Mouse (Mus musculus) embryonic stem cell, embryonic (primary cell): ENCODE results near the gene Rgs5.

Experiments
- CTCF ChIA-PET, 4 experiments: fragments of 300-600 bp in 2 of 4; fragments of 350-600 bp in 2 of 4; sonication (Branson Sonifier 250); formaldehyde crosslinking; loops; one replicate each; lab custom pipeline; 2022; ENCODE audit warnings: inconsistent platforms in 2 of 4; lab: Charles Lee
- POLR2A ChIA-PET, 4 experiments: fragments of 300-600 bp in 2 of 4; fragments of 350-600 bp in 2 of 4; sonication (Branson Sonifier 250); formaldehyde crosslinking; loops; one replicate each; lab custom pipeline; 2022; ENCODE audit warnings: antibody characterized with exemption in 4 of 4, inconsistent platforms in 1 of 4; lab: Charles Lee

Gene Rgs5

DNA sequence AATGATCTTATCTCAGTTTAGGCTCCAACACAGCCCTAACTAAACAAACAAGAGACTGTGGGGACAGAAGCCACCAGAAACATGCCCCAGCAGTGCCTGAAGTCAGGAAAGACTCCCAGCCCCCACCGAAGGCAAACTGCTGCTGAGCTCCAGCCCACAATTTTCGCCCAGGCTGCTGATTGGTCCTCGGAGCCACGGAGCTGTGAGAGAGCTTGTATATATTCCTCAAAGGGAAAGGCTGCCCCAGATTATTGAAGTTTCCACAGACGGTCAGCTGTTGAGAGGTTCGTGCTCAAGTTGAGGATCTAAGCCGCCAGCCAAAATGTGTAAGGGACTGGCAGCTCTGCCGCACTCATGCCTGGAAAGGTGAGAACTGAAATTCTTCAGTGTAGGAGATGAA lies at the start of gene Rgs5:
TSS of gene Rgs5 (plus strand) at position 246 of the 400 bp plus-strand sequence.
- ChIA-PET POLR2A (interaction anchor here in 1 of 4 experiments (1.1 kb wide), 1 partner anchor 56 kb away, joined by 3 read pairs; no protein-coding TSS in a partner anchor), CTCF (interaction anchor here in 3 of 4 experiments (1.1 to 1.3 kb wide), 3 partner anchors 15 to 263 kb away, joined by 3 to 6 read pairs (median 4); no protein-coding TSS in a partner anchor)

DNA sequence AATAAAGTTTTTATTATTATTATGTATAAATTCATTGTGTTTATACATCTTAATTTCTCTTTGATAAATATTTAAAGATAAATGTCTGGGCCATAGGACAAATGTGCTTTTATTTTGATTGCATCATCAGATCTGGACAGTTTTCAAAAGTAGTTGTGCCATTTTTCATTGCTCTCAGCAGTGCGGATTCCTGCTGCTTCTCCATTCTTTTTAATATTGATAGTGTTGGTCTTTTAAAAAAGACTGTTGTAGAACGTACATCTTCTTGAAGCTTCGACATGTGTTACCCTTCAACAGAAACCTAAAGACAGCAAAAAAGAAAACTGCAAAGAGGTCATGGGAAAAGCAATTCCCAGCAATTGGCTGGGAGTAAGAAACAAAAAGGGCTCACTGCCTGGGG lies 49.1 kb upstream of the Rgs5 start:
- ChIA-PET CTCF (no interaction called here), POLR2A (no interaction called here)

DNA sequence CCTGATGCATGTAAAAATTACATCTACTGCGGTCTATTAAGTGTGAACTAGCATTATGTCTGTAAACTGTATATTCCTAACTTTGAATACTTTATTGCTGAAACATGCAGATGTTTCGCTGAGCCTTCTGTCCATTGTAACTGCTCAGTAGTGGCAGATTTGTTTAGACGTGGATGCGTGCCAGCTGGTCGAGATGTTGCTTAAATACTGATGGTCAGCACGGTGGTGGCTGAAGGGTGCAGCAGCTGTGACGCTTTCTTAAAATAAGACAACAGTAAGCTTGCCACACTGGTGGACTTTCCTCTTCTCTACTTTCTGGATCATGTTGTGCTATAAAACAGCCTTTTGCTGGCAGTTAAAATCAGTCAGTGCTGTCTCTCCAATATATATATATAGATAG lies 25.6 kb upstream of the Rgs5 start:
- CTCF ChIA-PET = no interaction called here
- POLR2A ChIA-PET = no interaction called here

DNA sequence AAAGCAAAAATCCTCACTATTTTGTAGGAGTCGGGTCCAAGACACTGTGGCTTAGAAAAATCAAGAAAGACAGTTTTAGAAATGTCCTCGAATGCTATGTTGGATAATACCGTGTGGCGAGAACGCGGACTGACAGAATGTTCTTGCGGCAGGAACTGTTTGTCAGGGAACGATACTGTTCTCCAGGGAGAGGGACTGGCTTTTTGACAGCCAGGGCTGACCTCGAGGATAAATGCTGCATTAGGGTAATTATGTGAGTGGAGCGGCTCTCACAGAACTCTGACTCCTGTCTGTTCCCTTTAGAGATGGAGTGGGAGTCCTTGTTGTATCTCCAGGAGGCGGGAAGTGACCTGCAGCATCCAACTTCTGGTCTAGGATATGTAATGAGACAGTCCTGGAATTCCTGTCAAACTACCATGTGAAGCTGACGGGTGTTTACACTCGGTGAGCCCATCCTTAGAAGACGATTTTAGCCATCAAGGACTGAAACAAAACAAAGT lies 18.0 kb upstream of the Rgs5 start:
- POLR2A ChIA-PET = no interaction called here
- CTCF ChIA-PET = no interaction called here

DNA sequence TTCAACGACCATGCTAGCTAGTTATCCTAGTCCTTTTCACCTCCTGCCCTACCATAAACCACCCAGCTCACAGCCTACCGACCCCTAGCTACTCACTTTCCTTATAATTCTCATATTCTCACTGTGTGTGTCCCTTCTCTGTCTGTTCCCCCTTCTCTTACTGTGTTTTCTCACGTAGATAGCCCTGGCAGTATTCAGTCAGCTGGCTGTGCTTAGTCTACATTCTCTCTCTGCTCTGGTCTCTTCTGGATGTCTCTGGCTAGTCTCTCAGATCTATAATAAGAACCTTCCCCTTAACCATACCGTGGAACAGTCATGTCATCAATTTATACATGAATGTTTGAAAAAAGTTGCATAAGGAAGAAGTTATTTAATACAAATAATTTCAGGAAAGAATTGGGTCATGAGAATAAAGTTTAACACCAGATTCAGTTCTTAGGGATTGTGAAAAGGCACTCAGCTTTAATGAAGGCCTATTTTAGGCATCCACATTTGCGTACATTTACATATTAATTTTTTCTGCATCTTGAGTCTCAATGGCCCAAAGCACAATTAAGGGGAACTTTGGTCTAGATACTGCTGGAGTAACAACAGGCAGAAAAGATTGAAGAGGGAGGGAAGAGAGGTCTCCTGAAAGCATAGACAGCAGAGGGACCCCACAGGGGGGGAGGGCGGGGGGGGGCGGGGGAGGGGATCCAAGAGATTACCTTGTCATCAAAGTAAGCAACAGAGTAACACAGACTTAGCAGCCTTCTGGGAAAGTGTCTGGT lies 10.2 kb upstream of the Rgs5 start:
- ChIA-PET POLR2A (no interaction called here), CTCF (interaction anchor here in 1 of 4 experiments (0.5 kb wide), 1 partner anchor 289 kb away, joined by 3 read pairs; no protein-coding TSS in a partner anchor)

DNA sequence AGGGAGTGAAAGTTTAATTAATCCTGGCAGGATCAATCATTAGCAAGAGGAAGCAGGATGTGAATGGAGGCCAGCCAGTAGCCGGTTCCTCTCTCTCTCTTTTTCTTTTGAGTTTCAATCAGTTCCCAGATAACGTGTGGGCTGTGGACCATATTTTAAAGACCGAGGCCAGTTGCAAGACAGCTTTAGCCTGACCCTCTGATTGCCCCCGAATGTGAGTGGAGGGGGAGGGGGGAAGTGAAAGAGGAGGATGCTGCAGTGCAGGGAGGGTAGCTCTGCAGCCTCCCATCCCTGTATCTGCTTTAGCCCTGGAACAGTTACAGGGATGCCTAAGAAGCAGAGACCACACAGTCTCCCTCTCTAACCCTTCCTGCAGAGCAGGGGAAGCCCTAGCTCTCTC lies 4.2 kb downstream of the Rgs5 start:
- ChIA-PET CTCF (no interaction called here), POLR2A (no interaction called here)

DNA sequence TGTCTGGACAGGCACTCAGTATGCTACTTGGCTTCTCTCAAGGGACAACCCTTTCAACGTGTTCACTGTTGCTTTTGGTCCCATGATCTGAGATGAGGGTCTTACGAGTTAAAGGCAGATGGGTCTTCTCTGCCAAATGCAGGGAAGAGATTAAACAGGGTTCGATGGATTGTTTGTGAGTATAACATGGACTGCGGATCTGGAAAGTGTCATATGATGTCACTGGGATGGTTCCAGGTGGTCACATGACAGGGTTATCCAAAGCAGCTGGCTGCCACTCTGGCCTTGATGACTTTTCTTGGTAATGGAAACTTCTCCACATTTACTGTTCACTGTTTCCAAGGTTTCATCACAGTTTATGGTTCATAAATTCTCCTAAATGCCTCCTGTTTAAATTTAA lies 12.0 kb downstream of the Rgs5 start:
- CTCF ChIA-PET = interaction anchor here in 1 of 4 experiments (4.2 kb wide), 1 partner anchor 251 kb away, joined by 31 read pairs; no protein-coding TSS in a partner anchor
- POLR2A ChIA-PET = no interaction called here

DNA sequence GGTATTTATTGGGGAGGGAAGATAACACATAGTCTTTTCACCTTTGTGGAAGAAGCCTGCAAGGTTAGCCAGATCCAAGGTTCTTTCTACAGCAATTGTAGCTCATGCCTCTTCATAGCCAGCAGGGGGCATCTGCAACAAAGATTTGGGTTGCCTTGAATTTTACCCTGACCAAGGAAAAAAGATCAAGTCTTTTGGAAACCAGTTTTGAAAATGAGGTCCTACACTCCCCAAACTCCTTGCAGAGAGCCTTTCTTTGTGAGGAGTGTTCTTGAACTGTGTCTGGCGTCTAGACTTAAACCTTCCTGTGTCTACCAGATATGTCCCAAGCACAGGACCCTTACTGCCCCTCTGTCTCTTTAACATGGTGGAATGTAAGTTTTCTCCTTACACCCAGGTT lies 15.4 kb downstream of the Rgs5 start:
- CTCF ChIA-PET = interaction anchor here in 3 of 4 experiments (0.6 to 4.7 kb wide), 15 partner anchors 12 to 887 kb away, joined by 3 to 51 read pairs (median 4); partner anchors contain the start of gene Rgs5 (in 1 of the 3)
- POLR2A ChIA-PET = interaction anchor here in 2 of 4 experiments (0.6 to 1.3 kb wide), 2 partner anchors 212 to 247 kb away, joined by 3 read pairs; no protein-coding TSS in a partner anchor

DNA sequence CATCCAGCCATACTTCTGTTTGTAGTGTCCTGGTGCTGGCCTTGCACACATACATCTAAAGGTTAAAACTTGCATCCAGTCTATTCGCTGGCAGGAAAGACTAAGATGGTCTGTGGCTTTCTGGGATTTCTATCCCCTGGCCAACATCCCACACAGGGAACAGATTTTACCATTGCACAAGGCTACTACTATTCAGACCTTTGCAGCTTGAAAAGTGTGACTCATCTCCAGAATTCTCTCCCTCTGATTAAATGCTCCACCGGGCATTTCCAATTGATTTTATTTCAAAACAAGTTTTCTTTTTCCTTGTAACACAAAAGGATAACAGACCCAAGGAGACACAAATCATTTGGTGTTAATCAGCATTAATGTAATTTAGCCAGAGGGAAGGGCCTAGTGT lies 16.5 kb downstream of the Rgs5 start:
- CTCF ChIA-PET = interaction anchor here in 2 of 4 experiments (0.9 to 4.7 kb wide), 4 partner anchors 246 to 249 kb away, joined by 4 to 51 read pairs (median 20); no protein-coding TSS in a partner anchor
- POLR2A ChIA-PET = no interaction called here

DNA sequence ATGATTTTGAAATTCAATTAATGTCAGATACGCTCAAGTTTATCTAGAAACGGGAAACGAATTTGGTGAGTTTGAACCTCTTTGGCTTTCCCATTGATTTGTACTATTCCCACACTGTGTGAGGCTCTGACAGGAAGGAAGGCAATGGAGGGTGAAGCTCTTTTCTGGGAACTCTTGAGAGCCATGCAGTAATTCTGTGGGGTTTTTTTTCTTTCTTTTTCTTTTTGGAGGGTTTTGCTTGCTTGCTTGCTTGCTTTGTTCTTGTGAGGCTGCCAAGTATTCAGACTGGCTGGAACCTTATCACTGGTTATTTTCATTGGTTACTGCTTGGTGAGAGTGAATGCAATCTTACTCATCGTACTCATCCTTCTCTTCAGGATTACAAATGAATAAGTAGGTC lies 17.0 kb downstream of the Rgs5 start:
- ChIA-PET CTCF (interaction anchor here in 2 of 4 experiments (0.6 to 4.7 kb wide), 3 partner anchors 246 to 251 kb away, joined by 4 to 51 read pairs (median 8); no protein-coding TSS in a partner anchor), POLR2A (interaction anchor here in 1 of 4 experiments (0.5 kb wide), 1 partner anchor 1702 kb away, joined by 3 read pairs; no protein-coding TSS in a partner anchor)

DNA sequence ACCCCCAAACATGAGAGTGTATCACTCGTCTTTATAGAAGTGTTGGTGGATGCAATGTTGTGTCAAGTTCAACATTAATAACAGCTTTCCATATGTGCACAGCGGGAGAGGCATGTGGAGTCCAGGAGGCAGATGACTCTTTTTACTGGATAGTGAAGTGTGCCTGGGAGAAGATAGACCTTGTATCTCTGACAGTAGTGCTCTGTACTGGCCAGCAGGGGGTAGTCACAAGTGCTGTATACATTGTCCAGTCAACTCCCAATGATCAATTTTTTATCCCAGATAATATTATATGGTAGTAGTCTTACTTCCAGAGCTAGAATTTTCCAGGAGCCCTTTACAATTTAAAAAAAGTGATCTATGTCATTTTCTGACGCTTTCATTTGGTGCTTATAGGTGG lies 18.8 kb downstream of the Rgs5 start:
- POLR2A ChIA-PET = no interaction called here
- CTCF ChIA-PET = interaction anchor here (0.6 to 1.9 kb wide), 7 partner anchors 211 to 1285 kb away, joined by 3 to 26 read pairs (median 5); no protein-coding TSS in a partner anchor

DNA sequence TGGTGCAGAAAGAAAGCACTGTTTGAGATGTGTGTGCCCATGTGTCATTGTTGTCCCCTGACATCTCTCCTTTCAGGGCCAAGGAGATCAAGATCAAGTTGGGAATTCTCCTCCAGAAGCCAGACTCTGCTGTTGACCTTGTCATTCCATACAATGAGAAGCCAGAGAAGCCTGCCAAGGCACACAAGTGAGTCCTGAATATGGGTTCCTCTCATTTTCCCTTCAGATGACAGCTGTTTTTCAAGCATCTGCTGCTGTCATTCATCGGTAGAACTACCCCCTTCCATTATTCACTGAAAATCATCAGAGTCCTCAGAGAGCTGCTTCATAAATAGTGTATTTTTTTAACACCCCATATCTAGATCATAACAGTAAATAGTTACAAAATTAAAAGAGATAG lies 21.4 kb downstream of the Rgs5 start:
- CTCF ChIA-PET = interaction anchor here in 1 of 4 experiments (0.9 kb wide), 1 partner anchor 241 kb away, joined by 3 read pairs; no protein-coding TSS in a partner anchor

DNA sequence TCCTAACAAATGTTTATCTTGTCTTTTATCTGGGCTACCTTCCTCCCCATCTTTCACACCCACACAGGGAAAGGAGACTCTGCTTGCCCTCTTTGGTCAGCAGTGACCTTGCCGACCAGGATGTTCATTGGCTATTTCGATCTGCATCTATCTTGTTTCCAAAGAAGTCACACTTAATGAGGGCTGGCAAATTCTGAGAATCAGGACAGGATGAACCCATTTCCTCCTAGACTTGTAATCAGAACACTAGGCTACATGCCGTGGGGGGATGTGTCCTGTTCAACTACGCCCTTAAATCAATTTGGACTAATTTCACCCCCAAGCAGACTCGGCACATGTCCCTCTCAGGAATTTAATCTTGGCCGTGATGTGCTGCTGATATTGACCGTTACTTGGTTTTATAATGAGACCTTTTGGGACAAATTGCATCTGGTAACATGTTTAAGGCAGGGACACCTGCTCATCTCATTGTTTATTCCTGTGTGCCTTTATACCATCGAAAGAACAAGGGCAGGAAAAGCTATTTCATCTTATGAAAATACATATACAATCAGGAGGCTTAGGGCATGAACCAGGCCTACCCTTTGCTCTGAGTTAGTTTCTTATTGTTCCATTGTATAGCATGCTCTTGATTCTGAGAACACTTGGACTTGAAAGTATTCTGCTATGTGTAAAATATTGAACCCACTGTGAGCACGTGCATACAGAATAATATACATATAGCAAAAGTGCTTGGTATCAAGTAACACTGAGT lies 25.3 kb downstream of the Rgs5 start:
- CTCF ChIA-PET = no interaction called here
- POLR2A ChIA-PET = no interaction called here

More for the DNA sequence above, 21.4 kb downstream of the Rgs5 start:
- POLR2A ChIA-PET = no interaction called here

DNA sequence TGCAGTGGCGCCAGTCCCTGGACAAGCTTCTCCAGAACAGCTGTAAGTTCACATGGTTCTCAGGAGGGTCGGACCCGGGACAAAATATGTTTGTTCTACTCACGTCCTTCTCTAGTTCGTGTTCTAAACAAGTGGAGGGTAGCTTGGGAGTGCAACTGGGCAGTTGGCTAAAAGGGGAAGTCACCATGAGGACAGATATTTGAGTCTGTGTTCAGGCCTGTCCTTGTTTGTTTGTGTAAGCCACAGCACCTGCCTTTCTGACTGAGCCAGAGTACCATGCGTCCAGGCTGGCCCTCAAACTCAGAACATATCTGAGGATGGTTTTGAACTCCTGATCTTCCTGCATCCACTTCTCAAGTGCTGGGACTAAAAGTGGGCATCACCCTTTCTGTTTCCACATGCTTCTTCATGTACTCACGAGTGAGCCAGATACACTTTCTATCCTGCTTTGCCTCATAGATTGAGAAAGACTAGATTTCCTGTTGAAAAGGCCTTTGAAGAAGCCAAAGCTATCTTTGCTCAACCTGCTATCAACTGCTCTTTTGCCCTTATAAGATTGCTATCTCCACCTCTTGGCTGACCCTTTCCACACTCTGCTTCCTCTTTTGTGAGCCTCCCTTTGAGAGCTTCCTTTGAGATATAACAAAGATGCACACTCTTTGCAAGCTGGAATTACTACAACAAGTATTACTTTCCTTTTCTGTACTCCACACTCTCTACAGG lies 27.6 kb downstream of the Rgs5 start:
- CTCF ChIA-PET = interaction anchor here in 1 of 4 experiments (0.8 to 1.1 kb wide), 2 partner anchors 12 to 236 kb away, joined by 3 read pairs; no protein-coding TSS in a partner anchor
- POLR2A ChIA-PET = no interaction called here

DNA sequence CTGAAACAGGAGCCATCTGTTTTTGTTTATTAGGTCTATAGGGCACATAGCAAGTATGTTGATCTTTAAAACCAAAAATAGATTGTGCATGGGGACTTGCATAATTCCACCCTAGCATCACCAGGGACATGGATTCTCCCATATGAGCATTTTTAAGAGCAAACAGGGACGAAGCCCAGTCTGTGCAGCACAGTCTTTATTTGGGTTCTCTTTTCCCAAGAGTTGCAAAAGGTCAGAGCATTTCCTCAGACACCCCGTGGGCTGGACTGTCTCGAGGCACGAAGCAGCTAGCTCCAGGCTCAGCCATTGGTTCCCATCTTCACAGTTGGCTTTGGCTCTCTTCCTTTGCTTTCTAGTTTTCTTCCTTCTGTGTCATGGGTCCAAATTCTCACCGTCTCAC lies 30.0 kb downstream of the Rgs5 start:
- ChIA-PET POLR2A (interaction anchor here in 1 of 4 experiments (0.6 kb wide), 1 partner anchor 417 kb away, joined by 4 read pairs; no protein-coding TSS in a partner anchor), CTCF (interaction anchor here in 1 of 4 experiments (0.6 kb wide), 1 partner anchor 17 kb away, joined by 3 read pairs; no protein-coding TSS in a partner anchor)

DNA sequence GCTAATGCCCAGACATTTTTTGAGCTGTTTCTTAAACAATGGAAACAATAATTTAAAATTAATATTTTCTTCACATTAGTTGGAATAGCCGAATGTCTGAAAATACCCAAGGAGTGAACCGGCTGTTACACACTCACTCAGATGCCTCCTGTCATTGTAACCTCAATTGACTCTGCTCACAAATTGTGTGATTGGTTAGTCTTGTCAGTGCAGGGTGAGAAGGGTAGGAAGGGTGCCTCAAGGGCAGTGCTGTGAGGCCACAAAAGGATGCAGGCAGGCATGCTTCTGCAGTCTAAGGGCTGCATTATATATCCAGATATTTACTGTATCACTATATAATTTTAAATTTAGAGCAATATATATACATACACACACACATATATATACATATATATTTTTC lies 37.7 kb downstream of the Rgs5 start:
- ChIA-PET POLR2A (no interaction called here), CTCF (no interaction called here)

DNA sequence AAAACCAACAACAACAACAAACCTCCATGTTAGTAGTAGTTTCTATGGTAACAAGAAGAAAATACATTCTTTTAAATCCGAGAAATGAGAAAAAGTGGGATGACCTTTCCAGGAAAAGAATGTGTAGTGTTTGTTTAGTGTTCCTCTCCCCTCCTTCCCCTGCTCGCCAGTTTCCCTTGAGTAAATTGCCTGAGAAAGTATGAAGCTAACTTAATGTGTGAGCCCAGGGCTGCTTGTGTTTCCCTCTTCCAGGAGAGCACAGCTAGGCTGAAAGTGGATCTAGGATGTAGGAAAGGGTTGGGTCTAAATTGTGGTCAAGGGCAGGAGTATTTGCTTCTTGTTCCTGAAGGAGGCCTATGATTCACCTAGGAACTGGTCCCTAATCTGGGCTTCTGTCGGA lies 38.2 kb downstream of the Rgs5 start:
- ChIA-PET CTCF (no interaction called here), POLR2A (no interaction called here)

DNA sequence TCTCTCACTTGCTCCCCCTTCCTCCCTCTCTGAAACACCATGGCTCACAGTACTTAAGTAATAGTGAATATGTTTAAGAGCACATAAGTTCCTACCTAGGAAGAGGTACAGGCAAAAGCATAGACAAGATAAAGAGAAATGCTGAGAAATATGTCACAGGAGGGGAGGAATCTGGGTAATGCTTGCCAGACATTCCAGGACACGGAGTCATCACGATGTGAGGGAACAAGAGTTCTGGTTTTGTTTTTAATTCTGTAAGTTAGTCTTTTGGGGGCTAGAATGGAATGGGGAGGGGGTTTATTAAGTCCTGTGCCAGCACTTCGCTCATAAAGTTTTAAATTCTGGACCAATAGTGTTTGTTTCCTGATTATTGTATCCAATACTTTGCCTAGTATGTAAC lies 40.1 kb downstream of the Rgs5 start:
- CTCF ChIA-PET = no interaction called here
- POLR2A ChIA-PET = no interaction called here
